Mouse (Mus musculus): Measurements from ENCODE around the gene Emc10.

- TF ChIP-seq TAL1 (IDR thresholded peaks at IDR 0.05; ENCODE audit: low read length) (no peak), GATA1 (IDR thresholded peaks at IDR 0.05; ENCODE audit: low read length) (0 out of 2 replicates have a peak, but pooled peaks have one; percentile 12)
These were observed 27.6 kb downstream of the Emc10 start for GRCm38 (mm10) chr7:44468644-44469285.

All from erythroblast, embryonic 14.5 days (primary cell).